Mouse (Mus musculus): ENCODE measurements around the gene Pde6d.
"Not testable (repeated sequence)": the region's sequence is repeated elsewhere in the genome, so short reads cannot be mapped to it uniquely, and the experiment has no call there.

Pde6d gene

GRCm38 (mm10) chr1:86525499-86526115 lies 56.8 kb downstream of the Pde6d start:
- Histone ChIP-seq H3K36me3 (ENCODE audit: control insufficient read depth, insufficient read depth, low read length, poor library complexity, severe bottlenecking) (peaks cover 6% of the 10 kb centered on the region), H3K27me3 (ENCODE audit: control insufficient read depth, insufficient read depth, low read length, poor library complexity, severe bottlenecking) (no peaks in the 10 kb centered on the region)
- DNase-seq (ENCODE audit: low read depth, low spot score): no peak

- Histone ChIP-seq H3K27me3 (ENCODE audit: control insufficient read depth, insufficient read depth, low read length, poor library complexity, severe bottlenecking) (no peaks in the 10 kb centered on the region), H3K36me3 (ENCODE audit: control insufficient read depth, insufficient read depth, low read length, poor library complexity, severe bottlenecking) (peaks cover 4% of the 10 kb centered on the region)
- peak; percentile 98 for DNase-seq (ENCODE audit: low read depth, low spot score)
Observed at GRCm38 (mm10) chr1:86524619-86525498, 57.6 kb downstream of the Pde6d start.

- no peak for DNase-seq (ENCODE audit: low read depth, low spot score)
- no peaks in the 10 kb centered on the region for H3K36me3 ChIP-seq (ENCODE audit: control insufficient read depth, insufficient read depth, low read length, poor library complexity, severe bottlenecking)
- no peaks in the 10 kb centered on the region for H3K27me3 ChIP-seq (ENCODE audit: control insufficient read depth, insufficient read depth, low read length, poor library complexity, severe bottlenecking)
Observed at GRCm38 (mm10) chr1:86523776-86524618, 58.4 kb downstream of the Pde6d start.

- Histone ChIP-seq H3K27me3 (ENCODE audit: control insufficient read depth, insufficient read depth, low read length, poor library complexity, severe bottlenecking) (no peaks in the 10 kb centered on the region), H3K36me3 (ENCODE audit: control insufficient read depth, insufficient read depth, low read length, poor library complexity, severe bottlenecking) (no peaks in the 10 kb centered on the region)
- no peak for DNase-seq (ENCODE audit: low read depth, low spot score)
Observed at GRCm38 (mm10) chr1:86522286-86522871, 60.0 kb downstream of the Pde6d start.

GRCm38 (mm10) chr1:86520361-86520760 lies 62.1 kb downstream of the Pde6d start:
- no peaks in the 10 kb centered on the region for H3K36me3 ChIP-seq (ENCODE audit: control insufficient read depth, insufficient read depth, low read length, poor library complexity, severe bottlenecking)
- peak; percentile 56 for DNase-seq (ENCODE audit: low read depth, low spot score)

DNA sequence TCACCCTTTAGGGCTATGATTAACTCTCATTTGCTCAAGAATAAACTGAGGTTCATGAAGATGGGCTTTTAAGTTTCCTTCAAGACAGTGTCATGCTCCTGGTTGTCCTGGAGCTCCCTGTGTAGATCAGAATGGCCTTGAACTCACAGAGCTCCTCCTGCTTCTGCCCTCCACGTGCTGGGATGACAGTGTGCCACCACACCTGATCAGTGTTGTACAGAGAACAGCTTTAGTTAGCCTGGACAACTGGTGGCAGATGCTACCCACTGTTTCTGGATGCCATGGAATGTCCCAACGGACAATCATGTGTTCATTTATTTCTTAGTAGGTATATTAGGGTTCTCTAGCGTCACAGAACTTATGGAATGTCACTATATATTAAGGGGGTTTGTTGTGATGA lies 65.4 kb downstream of the Pde6d start:
- H3K36me3 ChIP-seq (ENCODE audit: control insufficient read depth, insufficient read depth, low read length, poor library complexity, severe bottlenecking): no peaks in the 10 kb centered on the region
- no peak for DNase-seq (ENCODE audit: low read depth, low spot score)
- no peaks in the 10 kb centered on the region for H3K27me3 ChIP-seq (ENCODE audit: control insufficient read depth, insufficient read depth, low read length, poor library complexity, severe bottlenecking)

More at GRCm38 (mm10) chr1:86520361-86520760, 62.1 kb downstream of the Pde6d start:
- no peaks in the 10 kb centered on the region for H3K27me3 ChIP-seq (ENCODE audit: control insufficient read depth, insufficient read depth, low read length, poor library complexity, severe bottlenecking)

DNA sequence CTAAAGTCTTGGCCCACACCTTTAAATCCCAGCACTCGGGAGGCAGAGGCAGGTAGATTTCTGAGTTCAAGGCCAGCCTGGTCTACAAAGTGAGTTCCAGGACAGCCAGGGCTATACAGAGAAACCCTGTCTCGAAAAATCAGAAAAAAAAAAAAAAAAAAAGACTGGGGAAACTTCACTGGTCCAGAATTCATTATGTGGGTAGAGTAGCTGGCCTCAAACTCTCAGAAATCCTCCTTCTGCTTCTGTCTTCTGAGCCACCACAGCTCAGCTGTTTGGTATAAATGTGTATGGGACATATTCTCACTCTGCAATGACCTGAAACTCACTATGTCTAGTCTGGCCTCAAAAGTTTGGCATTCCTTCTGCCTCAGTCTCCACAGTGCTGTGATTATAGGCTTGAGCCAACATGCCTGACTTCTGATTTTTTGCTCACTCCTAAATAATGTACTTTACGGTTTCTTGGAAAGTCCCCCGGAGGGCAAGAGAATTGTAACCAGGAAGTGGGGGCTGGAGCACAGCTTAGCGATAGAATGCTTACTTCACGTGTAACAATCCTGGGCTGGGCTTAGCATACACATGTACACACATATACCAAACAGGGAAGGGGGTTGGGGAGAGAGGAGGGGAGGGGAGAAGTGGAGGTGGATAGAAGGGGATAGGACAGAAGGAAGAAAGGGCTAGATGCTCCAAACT lies 66.6 kb downstream of the Pde6d start:
- Histone ChIP-seq H3K27me3 (ENCODE audit: control insufficient read depth, insufficient read depth, low read length, poor library complexity, severe bottlenecking) (no peaks in the 10 kb centered on the region), H3K36me3 (ENCODE audit: control insufficient read depth, insufficient read depth, low read length, poor library complexity, severe bottlenecking) (no peaks in the 10 kb centered on the region)
- peak; percentile 56 for DNase-seq (ENCODE audit: low read depth, low spot score)

DNA sequence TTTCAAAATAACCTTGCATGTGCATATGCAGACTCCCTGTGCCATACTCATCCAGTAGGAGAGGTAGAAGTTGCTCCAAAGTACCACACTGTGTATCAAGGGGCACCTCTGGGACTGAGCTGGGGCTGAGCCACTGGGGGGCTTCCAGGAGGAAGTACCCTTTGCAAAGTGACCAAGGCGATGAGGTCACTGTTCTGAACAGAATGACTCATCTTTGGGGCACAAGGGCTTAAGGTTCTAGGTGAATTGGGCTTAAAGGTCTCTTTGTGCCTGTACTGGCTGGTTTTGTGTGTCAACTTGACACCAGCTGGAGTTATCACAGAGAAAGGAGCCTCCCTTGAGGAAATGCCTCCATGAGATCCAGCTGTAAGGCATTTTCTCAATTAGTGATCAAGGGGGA lies 69.4 kb downstream of the Pde6d start:
- H3K36me3 ChIP-seq (ENCODE audit: control insufficient read depth, insufficient read depth, low read length, poor library complexity, severe bottlenecking); H3K27me3 ChIP-seq (ENCODE audit: control insufficient read depth, insufficient read depth, low read length, poor library complexity, severe bottlenecking); DNase-seq (ENCODE audit: low read depth, low spot score): not testable (repeated sequence)

DNA sequence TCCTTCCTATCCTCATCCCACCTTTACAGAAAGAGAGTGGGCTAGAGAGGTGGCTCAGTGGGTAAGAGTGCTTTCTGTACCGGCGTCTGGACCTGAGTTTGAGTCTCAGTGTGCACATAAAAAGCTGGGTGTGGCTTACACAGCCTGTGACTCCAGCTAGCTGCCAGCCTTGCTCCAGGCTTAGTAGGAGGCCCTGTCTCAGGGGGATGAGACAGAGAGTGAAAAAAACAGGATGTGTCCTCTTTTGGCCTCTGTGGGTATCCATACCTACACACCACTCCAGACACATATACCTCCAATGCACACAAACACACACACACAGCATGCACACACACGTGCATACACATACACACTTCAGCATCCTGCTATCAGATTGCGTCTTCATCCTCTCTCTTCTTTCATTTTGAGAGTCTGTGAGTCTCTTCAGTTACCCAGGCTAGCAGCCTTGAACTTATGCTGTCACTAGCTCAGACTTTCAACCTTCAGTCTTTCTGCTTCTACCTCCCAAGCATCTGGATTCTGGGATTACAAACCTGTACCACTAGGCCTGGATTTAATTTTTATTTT lies 70.2 kb downstream of the Pde6d start:
- Histone ChIP-seq H3K27me3 (ENCODE audit: control insufficient read depth, insufficient read depth, low read length, poor library complexity, severe bottlenecking) (no peaks in the 10 kb centered on the region), H3K36me3 (ENCODE audit: control insufficient read depth, insufficient read depth, low read length, poor library complexity, severe bottlenecking) (no peaks in the 10 kb centered on the region)
- DNase-seq (ENCODE audit: low read depth, low spot score): no peak

DNA sequence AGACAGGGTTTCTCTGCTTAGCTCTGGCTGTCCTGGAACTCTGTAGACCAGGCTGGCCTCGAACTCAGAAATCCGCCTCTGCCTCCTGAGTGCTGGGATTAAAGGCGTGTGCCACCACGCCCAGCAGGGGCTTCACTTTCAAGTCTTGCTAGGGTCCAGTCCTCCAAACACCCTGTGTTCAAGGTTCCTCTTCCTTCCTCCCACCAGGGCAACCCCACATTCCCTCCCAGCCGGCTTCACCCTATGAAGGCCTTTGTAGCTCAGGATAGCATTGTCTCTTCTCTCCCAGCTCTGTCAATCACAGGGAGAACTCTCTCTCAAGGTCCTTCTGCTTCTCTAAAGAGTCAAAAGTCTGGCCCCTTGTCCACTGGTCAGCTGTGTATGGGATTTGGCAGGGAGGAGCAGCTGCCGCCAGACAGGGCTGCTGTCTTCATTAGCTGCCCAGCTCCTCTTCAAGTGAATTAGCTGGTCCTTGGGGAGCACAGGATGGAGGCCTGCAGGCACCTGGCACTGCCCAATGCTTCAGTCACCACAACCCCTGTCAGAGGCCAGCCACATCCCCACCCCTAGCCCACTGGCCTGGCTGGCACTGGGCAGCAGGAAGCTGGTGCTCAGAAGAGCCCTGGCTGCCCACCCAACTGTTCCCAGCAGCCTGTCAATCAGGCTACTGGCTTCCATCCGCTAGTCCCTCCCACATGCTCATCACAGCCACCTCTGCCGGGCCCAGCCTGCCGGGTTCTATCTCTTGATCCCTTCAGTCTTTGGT lies 71.6 kb downstream of the Pde6d start:
- Histone ChIP-seq H3K27me3 (ENCODE audit: control insufficient read depth, insufficient read depth, low read length, poor library complexity, severe bottlenecking) (no peaks in the 10 kb centered on the region), H3K36me3 (ENCODE audit: control insufficient read depth, insufficient read depth, low read length, poor library complexity, severe bottlenecking) (no peaks in the 10 kb centered on the region)
- no peak for DNase-seq (ENCODE audit: low read depth, low spot score)

GRCm38 (mm10) chr1:86510266-86510665 lies 72.2 kb downstream of the Pde6d start:
- H3K27me3 ChIP-seq (ENCODE audit: control insufficient read depth, insufficient read depth, low read length, poor library complexity, severe bottlenecking): no peaks in the 10 kb centered on the region
- peak; percentile 38 for DNase-seq (ENCODE audit: low read depth, low spot score)
- no peaks in the 10 kb centered on the region for H3K36me3 ChIP-seq (ENCODE audit: control insufficient read depth, insufficient read depth, low read length, poor library complexity, severe bottlenecking)

GRCm38 (mm10) chr1:86509410-86509809 lies 73.0 kb downstream of the Pde6d start:
- no peaks in the 10 kb centered on the region for H3K36me3 ChIP-seq (ENCODE audit: control insufficient read depth, insufficient read depth, low read length, poor library complexity, severe bottlenecking)
- no peaks in the 10 kb centered on the region for H3K27me3 ChIP-seq (ENCODE audit: control insufficient read depth, insufficient read depth, low read length, poor library complexity, severe bottlenecking)
- peak; percentile 93 for DNase-seq (ENCODE audit: low read depth, low spot score)

DNA sequence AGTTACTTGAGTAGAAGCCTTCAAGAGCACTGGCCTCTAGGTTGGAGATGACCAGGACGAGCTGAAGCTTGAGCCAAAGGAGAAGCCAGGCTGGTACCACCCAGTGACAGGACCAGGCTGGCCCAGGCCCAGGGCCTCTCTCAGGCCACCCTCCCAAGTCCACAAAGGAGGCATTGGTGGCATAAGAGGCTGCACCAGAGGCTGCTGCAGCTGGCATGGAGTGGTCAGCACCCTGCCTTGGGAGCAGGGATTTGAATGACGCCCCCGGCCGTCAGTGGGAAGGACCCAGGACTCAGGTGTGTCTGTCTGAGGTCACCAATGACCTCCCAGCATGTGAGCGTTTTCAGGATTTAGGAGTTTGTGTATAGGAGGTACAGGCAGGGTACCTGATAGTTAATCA lies 74.6 kb downstream of the Pde6d start:
- Histone ChIP-seq H3K36me3 (ENCODE audit: control insufficient read depth, insufficient read depth, low read length, poor library complexity, severe bottlenecking) (no peaks in the 10 kb centered on the region), H3K27me3 (ENCODE audit: control insufficient read depth, insufficient read depth, low read length, poor library complexity, severe bottlenecking) (no peaks in the 10 kb centered on the region)
- no peak for DNase-seq (ENCODE audit: low read depth, low spot score)

Measured in splenic B cell, adult 2 months (primary cell).